Comparison of ENCODE assay signal across 15 mouse cellular contexts in the genomic region with DNA sequence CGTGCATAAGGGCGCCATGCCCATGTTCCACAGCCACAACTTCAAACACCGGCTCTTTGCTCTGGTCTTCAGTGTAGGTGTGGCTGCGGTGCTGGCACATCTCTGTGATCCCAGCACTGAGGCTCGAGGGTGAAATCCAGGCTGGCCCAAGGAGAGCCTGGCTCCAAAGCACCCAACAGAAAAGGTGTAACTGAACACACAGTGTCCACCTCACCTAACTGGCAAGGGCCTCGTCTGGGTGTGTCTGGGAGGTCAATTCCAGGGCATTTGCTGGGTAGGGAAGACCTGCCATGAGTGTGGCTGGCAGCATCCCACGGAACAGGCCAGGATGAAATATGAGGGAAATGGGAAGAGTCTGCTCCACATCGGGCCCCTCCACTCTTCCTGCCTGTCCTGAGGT.
"Had no signal": no experiment of that assay in that cellular context is flagged by ENCODE, and none has a peak within 500 bp of the region (broad histone marks: within the 10 kb centered on the region; RNA-seq: fewer than 3 reads in every experiment).

No protein-coding gene starts in this region.

- ATAC-seq: liver, postnatal 0 days had no signal

- H3K27me3 ChIP-seq: lung, embryonic 15.5 days; neural tube, embryonic 12.5 days had no signal

- H3K36me3 ChIP-seq: liver, embryonic 15.5 days; lung, embryonic 15.5 days; midbrain, embryonic 12.5 days; neural tube, embryonic 12.5 days had no signal

- H3K9me3 ChIP-seq: liver, embryonic 15.5 days; lung, embryonic 15.5 days; megakaryocyte, embryonic 14.5 days; midbrain, embryonic 12.5 days; neural tube, embryonic 12.5 days had no signal

- H3K9ac ChIP-seq: liver, embryonic 15.5 days; liver, postnatal 0 days; lung, embryonic 15.5 days; midbrain, embryonic 12.5 days; neural tube, embryonic 12.5 days had no signal

- H3K4me3 ChIP-seq: liver, embryonic 15.5 days; lung, embryonic 15.5 days; megakaryocyte, embryonic 14.5 days; midbrain, embryonic 12.5 days; neural tube, embryonic 12.5 days had no signal

- DNase-seq: liver, postnatal 0 days; lung, adult 2 months; lung, postnatal 14 days; midbrain, embryonic 14.5 days; right cerebral cortex, postnatal 14 days; spleen, adult 18-20 months; thymus, adult 18-20 months; thymus, postnatal 14 days; thymus, postnatal 36 days had no signal

- H3K27ac ChIP-seq: liver, embryonic 15.5 days; lung, embryonic 15.5 days; macrophage; midbrain, embryonic 12.5 days; neural tube, embryonic 12.5 days had no signal

- H3K4me2 ChIP-seq: liver, embryonic 15.5 days; lung, embryonic 15.5 days; midbrain, embryonic 12.5 days; neural tube, embryonic 12.5 days had no signal
